Mouse (Mus musculus) kidney, adult 2 months (tissue): ENCODE data around the gene Pla2g1b.

Source experiments
- CTCF ChIP-seq: fragments of 200-500 bp; conservative IDR thresholded peaks from 2 replicates; pipeline ENCODE4 v1.5.1; 2011; ENCODE audit warnings: low read depth, mild to moderate bottlenecking, control low read depth, low read length, moderate library complexity, mixed read lengths; ENCODE audit not compliant: insufficient read depth, insufficient read length
- POLR2A ChIP-seq: fragments of 200-500 bp; IDR thresholded peaks from one replicate; pipeline ENCODE4 v1.6.1; 2011; ENCODE audit warnings: low read depth, low read length, control low read depth

DNA sequence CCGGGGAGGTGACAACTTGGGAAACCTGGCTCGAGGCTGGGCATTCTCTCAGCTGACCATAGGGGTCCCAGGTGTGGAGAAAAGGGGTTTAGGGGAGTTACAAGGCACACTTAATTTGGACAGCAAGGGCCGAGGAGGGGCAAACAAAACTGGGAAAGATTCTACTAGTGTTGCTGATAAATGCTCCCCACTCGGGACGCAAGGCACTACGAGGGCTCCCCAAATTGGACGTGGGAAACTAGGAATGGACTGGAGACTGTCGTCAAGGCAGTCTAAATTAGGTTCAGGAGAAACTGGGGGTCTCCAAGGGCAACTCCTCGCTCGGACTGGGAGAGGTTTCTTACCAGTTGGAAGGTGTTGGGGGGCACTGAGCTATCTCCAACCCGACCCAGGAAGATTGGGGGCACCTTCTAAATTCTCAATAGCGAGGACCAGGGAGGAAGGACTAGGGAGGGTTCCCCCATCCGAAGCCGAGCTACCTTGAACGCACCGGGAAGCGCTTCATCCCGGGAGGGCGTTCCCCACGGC lies 37.2 kb upstream of the Pla2g1b start:
- TF ChIP-seq CTCF (no peak), POLR2A (no peak)
